Mouse (Mus musculus) kidney, embryonic 16.5 days (tissue): Measurements from ENCODE around the gene Trpv6. TPM values are rescaled to one million over a fixed set of nuclear protein-coding genes. Genes with fewer than 3 reads are reported as not detected.

Experiments
- ATAC-seq: fragments of 200-750 bp; cut with Nextera tagmentation; 2 replicates; pipeline ENCODE4 v1.8.0; 2017; ENCODE audit warnings: moderate TSS enrichment; ENCODE audit not compliant: low FRiP score, low TSS enrichment
- H3K27ac ChIP-seq: fragments of 300-500 bp; sonication (generic); 2 replicates; pipeline ENCODE4 v1.5.1; 2014; ENCODE audit warnings: low read length
- H3K27me3 ChIP-seq: fragments of 300-500 bp; sonication (generic); 2 replicates; pipeline ENCODE4 v1.6.1; 2014; ENCODE audit warnings: low read length, control low read depth, mixed read lengths; ENCODE audit not compliant: insufficient read depth
- H3K36me3 ChIP-seq: fragments of 300-500 bp; sonication (generic); 2 replicates; pipeline ENCODE4 v1.6.1; 2014; ENCODE audit warnings: low read length, control low read depth, mixed read lengths; ENCODE audit not compliant: insufficient read depth
- H3K4me1 ChIP-seq: fragments of 300-500 bp; sonication (generic); 2 replicates; pipeline ENCODE4 v1.6.1; 2014; ENCODE audit warnings: low read length, control low read depth, mixed read lengths; ENCODE audit not compliant: insufficient read depth
- H3K4me2 ChIP-seq: fragments of 300-500 bp; sonication (generic); replicated peaks from 2 replicates; pipeline ENCODE4 v1.6.1; 2014; ENCODE audit warnings: low read depth, low read length
- H3K4me3 ChIP-seq: fragments of 300-500 bp; sonication (generic); 2 replicates; pipeline ENCODE4 v1.5.1; 2014; ENCODE audit warnings: mild to moderate bottlenecking, low read length
- H3K9ac ChIP-seq: fragments of 300-500 bp; sonication (generic); replicated peaks from 2 replicates; pipeline ENCODE4 v1.6.1; 2014; ENCODE audit warnings: low read length
- H3K9me3 ChIP-seq: fragments of 300-500 bp; sonication (generic); 2 replicates; pipeline ENCODE4 v1.6.1; 2016; ENCODE audit warnings: low read length, control low read depth
- WGBS: fragments of 180-500 bp; shearing (Covaris S2); extraction: QIAGEN DNeasy Blood & Tissue Kit; methylation state at CpG from one replicate; pipeline ENCODE4 v1.1.7; 2014; 5-methylcytosine and 5-hydroxymethylcytosine counted together
- polyA plus RNA-seq: library from polyadenylated mRNA; unstranded; fragments of >200 nt; fragmentation: Nextera tagmentation; extraction: Ambion mirVana; gene quantifications from 2 replicates; pipeline ENCODE4 v1.2.1, GENCODE M21; 2015

The Trpv6 gene
- polyA plus RNA-seq, 1 experiment from 2014 or later, result 7.1 TPM

- Histone ChIP-seq H3K27ac (no peak overlapping the region), H3K36me3 (no peaks in the 10 kb centered on the region), H3K27me3 (no peaks in the 10 kb centered on the region), H3K9me3 (no peaks in the 10 kb centered on the region), H3K4me2 (no peak overlapping the region), H3K9ac (no peak overlapping the region), H3K4me3 (no peak overlapping the region), H3K4me1 (no peaks in the 10 kb centered on the region)
- 95% methylated on average over 5 of the region's 5 CpGs for whole genome bisulfite sequencing
- no peak for ATAC-seq
Observed at GRCm38 (mm10) chr6:41653173-41653572, 17.0 kb upstream of the Trpv6 start.

GRCm38 (mm10) chr6:41646672-41647071, 10.5 kb upstream of the Trpv6 start:
- H3K4me3 ChIP-seq, result no peak overlapping the region
- H3K4me1 ChIP-seq, result no peaks in the 10 kb centered on the region
- H3K36me3 ChIP-seq, result no peaks in the 10 kb centered on the region
- H3K27ac ChIP-seq, result no peak overlapping the region
- H3K27me3 ChIP-seq, result no peaks in the 10 kb centered on the region
- no peak for ATAC-seq
- H3K4me2 ChIP-seq, result no peak overlapping the region
- no peak overlapping the region for H3K9ac ChIP-seq
- H3K9me3 ChIP-seq, result no peaks in the 10 kb centered on the region

- Histone ChIP-seq H3K4me1 (no peaks in the 10 kb centered on the region), H3K36me3 (no peaks in the 10 kb centered on the region), H3K27me3 (no peaks in the 10 kb centered on the region), H3K27ac (no peak overlapping the region), H3K9ac (no peak overlapping the region), H3K4me2 (no peak overlapping the region), H3K4me3 (no peak overlapping the region), H3K9me3 (no peaks in the 10 kb centered on the region)
- 82% methylated on average over 3 of the region's 3 CpGs for WGBS
- no peak for ATAC-seq
Observed at GRCm38 (mm10) chr6:41646220-41646619, 10.0 kb upstream of the Trpv6 start.

- no peak overlapping the region for H3K9ac ChIP-seq
- WGBS, result 87% methylated on average over 3 of the region's 3 CpGs
- ATAC-seq, result no peak
- H3K36me3 ChIP-seq, result no peaks in the 10 kb centered on the region
- H3K27me3 ChIP-seq, result no peaks in the 10 kb centered on the region
- no peak overlapping the region for H3K27ac ChIP-seq
- H3K4me3 ChIP-seq, result no peak overlapping the region
- H3K9me3 ChIP-seq, result no peaks in the 10 kb centered on the region
- no peak overlapping the region for H3K4me2 ChIP-seq
- no peaks in the 10 kb centered on the region for H3K4me1 ChIP-seq
Observed at GRCm38 (mm10) chr6:41643227-41643626, 7.0 kb upstream of the Trpv6 start.

- no peaks in the 10 kb centered on the region for H3K9me3 ChIP-seq
- H3K36me3 ChIP-seq, result no peaks in the 10 kb centered on the region
- no peaks in the 10 kb centered on the region for H3K4me1 ChIP-seq
- WGBS, result 75% methylated on average over 4 of the region's 4 CpGs
- no peak overlapping the region for H3K9ac ChIP-seq
- no peaks in the 10 kb centered on the region for H3K27me3 ChIP-seq
- no peak overlapping the region for H3K4me3 ChIP-seq
- H3K27ac ChIP-seq, result no peak overlapping the region
- H3K4me2 ChIP-seq, result no peak overlapping the region
- no peak for ATAC-seq
Observed at GRCm38 (mm10) chr6:41642765-41643164, 6.6 kb upstream of the Trpv6 start.

GRCm38 (mm10) chr6:41641173-41641866, 5.1 kb upstream of the Trpv6 start:
- no peaks in the 10 kb centered on the region for H3K27me3 ChIP-seq
- H3K4me3 ChIP-seq, result no peak overlapping the region
- no peaks in the 10 kb centered on the region for H3K36me3 ChIP-seq
- no peak overlapping the region for H3K27ac ChIP-seq
- H3K4me2 ChIP-seq, result no peak overlapping the region
- H3K9me3 ChIP-seq, result no peaks in the 10 kb centered on the region
- no peak overlapping the region for H3K9ac ChIP-seq
- ATAC-seq, result no peak
- WGBS, result 81% methylated on average over 6 of the region's 6 CpGs
- no peaks in the 10 kb centered on the region for H3K4me1 ChIP-seq

GRCm38 (mm10) chr6:41640449-41640848, 4.2 kb upstream of the Trpv6 start:
- Histone ChIP-seq H3K9me3 (no peaks in the 10 kb centered on the region), H3K27ac (no peak overlapping the region), H3K4me2 (no peak overlapping the region), H3K9ac (no peak overlapping the region), H3K36me3 (no peaks in the 10 kb centered on the region), H3K4me3 (no peak overlapping the region), H3K4me1 (no peaks in the 10 kb centered on the region), H3K27me3 (no peaks in the 10 kb centered on the region)
- WGBS, result 64% methylated on average over 3 of the region's 3 CpGs
- ATAC-seq, result no peak

GRCm38 (mm10) chr6:41637927-41638506, 1.8 kb upstream of the Trpv6 start:
- Histone ChIP-seq H3K4me2 (no peak overlapping the region), H3K4me3 (no peak overlapping the region), H3K4me1 (no peaks in the 10 kb centered on the region), H3K9ac (no peak overlapping the region), H3K27me3 (no peaks in the 10 kb centered on the region), H3K27ac (no peak overlapping the region), H3K9me3 (no peaks in the 10 kb centered on the region), H3K36me3 (no peaks in the 10 kb centered on the region)
- WGBS, result 76% methylated on average over 6 of the region's 6 CpGs
- no peak for ATAC-seq

GRCm38 (mm10) chr6:41637393-41637792, 1.2 kb upstream of the Trpv6 start:
- no peak overlapping the region for H3K4me2 ChIP-seq
- no peak overlapping the region for H3K9ac ChIP-seq
- 33% methylated on average over 1 of the region's 1 CpGs for WGBS
- H3K36me3 ChIP-seq, result no peaks in the 10 kb centered on the region
- no peak overlapping the region for H3K4me3 ChIP-seq
- no peaks in the 10 kb centered on the region for H3K9me3 ChIP-seq
- no peaks in the 10 kb centered on the region for H3K27me3 ChIP-seq
- H3K4me1 ChIP-seq, result no peaks in the 10 kb centered on the region
- H3K27ac ChIP-seq, result no peak overlapping the region
- ATAC-seq, result no peak

GRCm38 (mm10) chr6:41635211-41635610, 994 bp downstream of the Trpv6 start:
- Histone ChIP-seq H3K27me3 (no peaks in the 10 kb centered on the region), H3K4me1 (no peaks in the 10 kb centered on the region), H3K4me2 (peak overlapping the region; percentile 38), H3K36me3 (no peaks in the 10 kb centered on the region), H3K4me3 (peak overlapping the region; percentile 38; the same call in 1 of the 2 replicates), H3K27ac (no peak overlapping the region), H3K9ac (no peak overlapping the region), H3K9me3 (no peaks in the 10 kb centered on the region)
- ATAC-seq, result no peak
- 64% methylated on average over 1 of the region's 1 CpGs for WGBS
